Mouse (Mus musculus) limb, embryonic 11.5 days (tissue): ENCODE measurements around the gene Obscn. TPM values are rescaled to one million over a fixed set of nuclear protein-coding genes. Genes with fewer than 3 reads are reported as not detected.

Experiments used
- ATAC-seq: fragments of 200-750 bp; cut with Nextera tagmentation; 2 replicates; pipeline ENCODE4 v1.8.0; 2017; ENCODE audit warnings: low read depth; ENCODE audit not compliant: insufficient number of reproducible peaks, low FRiP score, low TSS enrichment
- DNase-seq: peaks from one replicate; pipeline ENCODE4 v3.0.0-alpha.2; 2015; ENCODE audit warnings: low spot score
- H3K27ac ChIP-seq: fragments of 300-500 bp; sonication (generic); replicated peaks from 2 replicates; pipeline ENCODE4 v1.5.1; 2014; ENCODE audit warnings: low read depth, mild to moderate bottlenecking, low read length
- H3K27me3 ChIP-seq: fragments of 300-500 bp; sonication (generic); 2 replicates; pipeline ENCODE4 v1.6.1; 2014; ENCODE audit warnings: mild to moderate bottlenecking, low read length, mixed read lengths; ENCODE audit not compliant: control insufficient read depth, insufficient read depth
- H3K36me3 ChIP-seq: fragments of 300-500 bp; sonication (generic); 2 replicates; pipeline ENCODE4 v1.6.1; 2014; ENCODE audit warnings: mild to moderate bottlenecking, low read length, moderate library complexity, mixed read lengths; ENCODE audit not compliant: control insufficient read depth, insufficient read depth
- H3K4me1 ChIP-seq: fragments of 300-500 bp; sonication (generic); 2 replicates; pipeline ENCODE4 v1.6.1; 2014; ENCODE audit warnings: low read length, mixed read lengths; ENCODE audit not compliant: control insufficient read depth, insufficient read depth
- H3K4me2 ChIP-seq: fragments of 300-500 bp; sonication (generic); 2 replicates; pipeline ENCODE4 v1.6.1; 2014; ENCODE audit warnings: low read depth, mild to moderate bottlenecking, moderate library complexity; ENCODE audit not compliant: severe bottlenecking
- H3K4me3 ChIP-seq: fragments of 300-500 bp; sonication (generic); 2 replicates; pipeline ENCODE4 v1.5.1; 2014; ENCODE audit warnings: low read depth, low read length
- H3K9ac ChIP-seq: fragments of 300-500 bp; sonication (generic); 2 replicates; pipeline ENCODE4 v1.6.1; 2014; ENCODE audit warnings: mild to moderate bottlenecking, low read length
- H3K9me3 ChIP-seq: fragments of 300-500 bp; sonication (generic); 2 replicates; pipeline ENCODE4 v1.6.1; 2016; ENCODE audit warnings: low read length; ENCODE audit not compliant: control insufficient read depth
- WGBS: fragments of 180-500 bp; shearing (Covaris S2); extraction: QIAGEN DNeasy Blood & Tissue Kit; methylation state at CpG from one replicate; pipeline ENCODE4 v1.1.7; 2014; 5-methylcytosine and 5-hydroxymethylcytosine counted together
- polyA plus RNA-seq: library from polyadenylated mRNA; unstranded; fragments of >200 nt; fragmentation: Nextera tagmentation; extraction: Ambion mirVana; gene quantifications from 2 replicates; pipeline ENCODE4 v1.2.1, GENCODE M21; 2014

The Obscn gene
- polyA plus RNA-seq, 1 experiment from 2014 or later, result 0.08 TPM

GRCm38 (mm10) chr11:58991911-58992310 lies 144.3 kb downstream of the Obscn start:
- no peaks in the 10 kb centered on the region for H3K4me1 ChIP-seq
- H3K27ac ChIP-seq, result no peak overlapping the region
- no peaks in the 10 kb centered on the region for H3K9me3 ChIP-seq
- no peak overlapping the region for H3K9ac ChIP-seq
- WGBS, result 80% methylated on average over 3 of the region's 3 CpGs
- H3K4me3 ChIP-seq, result no peak overlapping the region
- DNase-seq (no peak), ATAC-seq (no peak)
- H3K36me3 ChIP-seq, result peaks cover 12% of the 10 kb centered on the region; the same call in 1 of the 2 replicates
- H3K27me3 ChIP-seq, result peaks cover 15% of the 10 kb centered on the region
- H3K4me2 ChIP-seq, result no peak overlapping the region

GRCm38 (mm10) chr11:58990794-58991193 lies 145.4 kb downstream of the Obscn start:
- no peak overlapping the region for H3K27ac ChIP-seq
- no peak overlapping the region for H3K9ac ChIP-seq
- 89% methylated on average over 9 of the region's 9 CpGs for WGBS
- H3K4me2 ChIP-seq, result no peak overlapping the region
- DNase-seq (no peak), ATAC-seq (no peak)
- H3K27me3 ChIP-seq, result peaks cover 15% of the 10 kb centered on the region
- no peaks in the 10 kb centered on the region for H3K4me1 ChIP-seq
- H3K4me3 ChIP-seq, result no peak overlapping the region
- peaks cover 14% of the 10 kb centered on the region for H3K36me3 ChIP-seq
- H3K9me3 ChIP-seq, result no peaks in the 10 kb centered on the region

- peaks cover 12% of the 10 kb centered on the region for H3K27me3 ChIP-seq
- H3K4me2 ChIP-seq, result no peak overlapping the region
- no peaks in the 10 kb centered on the region for H3K9me3 ChIP-seq
- no peak overlapping the region for H3K4me3 ChIP-seq
- H3K9ac ChIP-seq, result no peak overlapping the region
- ATAC-seq (no peak), DNase-seq (no peak)
- WGBS, result 91% methylated on average over 17 of the region's 17 CpGs
- no peak overlapping the region for H3K27ac ChIP-seq
- H3K4me1 ChIP-seq, result no peaks in the 10 kb centered on the region
- H3K36me3 ChIP-seq, result peaks cover 14% of the 10 kb centered on the region
Measured at GRCm38 (mm10) chr11:58990141-58990540, 146.1 kb downstream of the Obscn start.

- Histone ChIP-seq H3K36me3 (peaks cover 14% of the 10 kb centered on the region), H3K9me3 (no peaks in the 10 kb centered on the region), H3K27me3 (peaks cover 5% of the 10 kb centered on the region; the same call in 1 of the 2 replicates), H3K4me3 (no peak overlapping the region), H3K4me2 (no peak overlapping the region), H3K9ac (no peak overlapping the region), H3K4me1 (no peaks in the 10 kb centered on the region), H3K27ac (no peak overlapping the region)
- DNase-seq (no peak), ATAC-seq (no peak)
- 93% methylated on average over 4 of the region's 4 CpGs for WGBS
Measured at GRCm38 (mm10) chr11:58989166-58989565, 147.0 kb downstream of the Obscn start.

GRCm38 (mm10) chr11:58985299-58985917 lies 150.8 kb downstream of the Obscn start:
- Histone ChIP-seq H3K27me3 (no peaks in the 10 kb centered on the region), H3K4me3 (no peak overlapping the region), H3K9ac (no peak overlapping the region), H3K4me2 (no peak overlapping the region), H3K27ac (no peak overlapping the region), H3K4me1 (no peaks in the 10 kb centered on the region), H3K9me3 (no peaks in the 10 kb centered on the region), H3K36me3 (peaks cover 16% of the 10 kb centered on the region)
- DNase-seq (no peak), ATAC-seq (no peak)
- 93% methylated on average over 3 of the region's 3 CpGs for WGBS

- peaks cover 16% of the 10 kb centered on the region for H3K36me3 ChIP-seq
- H3K27me3 ChIP-seq, result no peaks in the 10 kb centered on the region
- DNase-seq, result no peak
- 93% methylated on average over 7 of the region's 7 CpGs for WGBS
- no peak for ATAC-seq
- H3K27ac ChIP-seq, result no peak overlapping the region
- peaks cover 7% of the 10 kb centered on the region for H3K4me1 ChIP-seq
- no peak overlapping the region for H3K9ac ChIP-seq
- H3K9me3 ChIP-seq, result no peaks in the 10 kb centered on the region
- no peak overlapping the region for H3K4me2 ChIP-seq
- no peak overlapping the region for H3K4me3 ChIP-seq
Measured at GRCm38 (mm10) chr11:58984657-58985056, 151.5 kb downstream of the Obscn start.

GRCm38 (mm10) chr11:58983691-58984341 lies 152.4 kb downstream of the Obscn start:
- H3K4me1 ChIP-seq, result peaks cover 15% of the 10 kb centered on the region
- H3K27ac ChIP-seq, result no peak overlapping the region
- no peak overlapping the region for H3K9ac ChIP-seq
- no peak overlapping the region for H3K4me3 ChIP-seq
- WGBS, result 90% methylated on average over 6 of the region's 6 CpGs
- H3K9me3 ChIP-seq, result no peaks in the 10 kb centered on the region
- H3K36me3 ChIP-seq, result peaks cover 14% of the 10 kb centered on the region
- H3K4me2 ChIP-seq, result no peak overlapping the region
- H3K27me3 ChIP-seq, result no peaks in the 10 kb centered on the region
- DNase-seq (no peak), ATAC-seq (no peak)

GRCm38 (mm10) chr11:58982471-58983097 lies 153.6 kb downstream of the Obscn start:
- Histone ChIP-seq H3K9me3 (no peaks in the 10 kb centered on the region), H3K4me2 (no peak overlapping the region), H3K36me3 (peaks cover 9% of the 10 kb centered on the region), H3K9ac (no peak overlapping the region), H3K4me1 (peaks cover 16% of the 10 kb centered on the region), H3K4me3 (no peak overlapping the region), H3K27ac (no peak overlapping the region), H3K27me3 (no peaks in the 10 kb centered on the region)
- DNase-seq (no peak), ATAC-seq (no peak)
- 93% methylated on average over 18 of the region's 18 CpGs for WGBS
